Mouse (Mus musculus): Measurements from ENCODE around the gene Sh3kbp1. TPM values are rescaled to one million over a fixed set of nuclear protein-coding genes. Genes with fewer than 3 reads are reported as not detected.
"Not testable (repeated sequence)": the region's sequence is repeated elsewhere in the genome, so short reads cannot be mapped to it uniquely, and the experiment has no call there.

Gene Sh3kbp1
- polyA plus RNA-seq (2014; fragmentation: Nextera tagmentation; extraction: Ambion mirVana): 48.6 and 57.6 TPM in 2 replicates

DNA sequence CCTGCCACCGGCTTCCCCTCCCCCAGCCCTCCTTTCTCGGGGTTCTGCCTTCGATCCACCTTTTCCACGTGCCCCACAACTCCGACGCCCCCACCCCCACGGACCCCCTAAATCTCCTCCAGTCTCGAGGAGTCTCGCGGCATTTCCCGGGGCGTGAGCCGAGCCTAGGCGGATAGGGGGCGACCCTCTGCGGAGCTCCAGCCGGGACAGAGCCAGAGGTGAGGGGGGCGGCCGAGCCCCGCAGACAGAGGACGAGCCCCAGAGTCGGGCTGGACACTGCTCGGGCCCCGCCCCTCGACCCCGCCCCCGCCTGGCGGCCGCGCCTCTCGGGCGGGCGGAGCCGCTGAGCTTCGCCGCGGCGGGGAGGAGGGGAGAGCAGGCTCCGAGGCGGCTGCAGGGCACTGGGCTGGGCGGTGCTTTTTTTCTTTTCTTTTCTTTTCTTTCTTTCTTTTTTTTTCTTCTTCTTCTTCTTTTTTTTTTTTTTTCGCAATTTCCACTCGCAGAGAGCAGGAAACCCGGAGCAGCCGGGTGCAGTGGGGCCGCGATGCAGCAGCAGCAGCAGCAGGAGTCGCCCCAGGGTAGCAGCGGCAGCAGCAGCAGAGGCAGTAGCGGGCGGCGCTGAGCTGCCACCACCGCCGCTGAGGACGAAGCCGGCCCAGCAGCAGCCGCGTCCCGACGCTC lies at the start of gene Sh3kbp1:
TSS of gene Sh3kbp1 (plus strand) at position 366 of the 681 bp plus-strand sequence.
- Histone ChIP-seq H3K4me2 (ENCODE audit: low read depth, low read length) (peak within 1 kb of the TSS; percentile 50), H3K9ac (replicated peaks; ENCODE audit: low read depth, low read length) (peak within 1 kb of the TSS; percentile 62), H3K27me3 (ENCODE audit: control insufficient read depth, insufficient read depth, low read length) (no peaks in the 10 kb centered on the region), H3K9me3 (ENCODE audit: control insufficient read depth, low read length) (no peaks in the 10 kb centered on the region), H3K36me3 (ENCODE audit: control insufficient read depth, insufficient read depth, low read length) (no peaks in the 10 kb centered on the region), H3K4me1 (ENCODE audit: control insufficient read depth, insufficient read depth, low read length) (no peaks in the 10 kb centered on the region), H3K4me3 (ENCODE audit: low read depth, low read length) (peak within 1 kb of the TSS; percentile 53), H3K27ac (ENCODE audit: low read depth, low read length) (peak within 1 kb of the TSS; percentile 76)
- ATAC-seq (ENCODE audit: low read depth): peak; percentile 85
- 11% methylated on average over 41 of the region's 60 CpGs for WGBS

DNA sequence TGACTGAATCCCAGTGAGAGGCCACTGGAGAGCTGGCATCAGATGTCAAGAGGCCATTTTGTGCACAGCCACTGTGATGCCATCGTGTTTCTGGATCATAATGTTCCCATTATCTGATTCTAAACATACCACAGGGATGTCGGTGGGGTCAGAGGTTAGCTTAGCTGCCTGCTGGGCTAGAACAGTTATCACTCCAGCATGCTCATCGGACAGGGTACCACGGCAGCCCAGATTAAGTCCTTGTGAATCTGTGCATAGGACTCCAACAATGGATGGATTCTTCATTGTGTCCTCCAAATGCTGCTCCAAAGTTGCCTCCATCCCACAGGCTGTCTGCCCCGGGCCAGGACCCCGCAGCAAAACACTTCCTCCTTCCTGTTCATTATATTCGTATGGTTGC lies 42.3 kb upstream of the Sh3kbp1 start:
- not testable (repeated sequence) for H3K36me3 ChIP-seq (ENCODE audit: control insufficient read depth, insufficient read depth, low read length); H3K4me3 ChIP-seq (ENCODE audit: low read depth, low read length); H3K27me3 ChIP-seq (ENCODE audit: control insufficient read depth, insufficient read depth, low read length); H3K27ac ChIP-seq (ENCODE audit: low read depth, low read length); H3K9me3 ChIP-seq (ENCODE audit: control insufficient read depth, low read length); H3K4me1 ChIP-seq (ENCODE audit: control insufficient read depth, insufficient read depth, low read length); H3K4me2 ChIP-seq (ENCODE audit: low read depth, low read length); ATAC-seq (ENCODE audit: low read depth); H3K9ac ChIP-seq (replicated peaks; ENCODE audit: low read depth, low read length)
- 62% methylated on average over 7 of the region's 7 CpGs for WGBS

DNA sequence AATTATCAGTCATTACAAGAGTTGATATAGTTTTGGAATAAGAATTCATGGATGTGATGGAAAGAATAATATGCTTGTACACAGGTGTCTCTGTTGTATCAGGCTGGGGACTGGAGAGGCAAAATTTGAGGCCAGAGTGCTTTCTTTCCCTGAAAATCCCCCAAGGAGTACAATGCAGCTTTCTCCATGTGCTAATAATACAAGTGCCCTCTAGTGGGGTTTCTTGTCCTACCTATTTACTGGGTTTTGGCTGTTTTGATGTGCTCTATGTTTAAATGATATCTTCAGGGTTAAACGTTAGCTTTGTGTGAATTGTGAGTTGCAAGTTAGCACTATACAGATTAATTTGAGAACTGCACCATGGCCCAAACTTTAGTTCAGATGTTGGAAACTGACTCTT lies 35.4 kb upstream of the Sh3kbp1 start:
- Histone ChIP-seq H3K27me3 (ENCODE audit: control insufficient read depth, insufficient read depth, low read length) (no peaks in the 10 kb centered on the region), H3K9me3 (ENCODE audit: control insufficient read depth, low read length) (no peaks in the 10 kb centered on the region), H3K36me3 (ENCODE audit: control insufficient read depth, insufficient read depth, low read length) (no peaks in the 10 kb centered on the region), H3K4me1 (ENCODE audit: control insufficient read depth, insufficient read depth, low read length) (no peaks in the 10 kb centered on the region), H3K4me2 (ENCODE audit: low read depth, low read length) (no peak overlapping the region), H3K4me3 (ENCODE audit: low read depth, low read length) (no peak overlapping the region), H3K27ac (ENCODE audit: low read depth, low read length) (no peak overlapping the region), H3K9ac (replicated peaks; ENCODE audit: low read depth, low read length) (no peak overlapping the region)
- 59% methylated on average over 1 of the region's 1 CpGs for WGBS
- ATAC-seq (ENCODE audit: low read depth): no peak

DNA sequence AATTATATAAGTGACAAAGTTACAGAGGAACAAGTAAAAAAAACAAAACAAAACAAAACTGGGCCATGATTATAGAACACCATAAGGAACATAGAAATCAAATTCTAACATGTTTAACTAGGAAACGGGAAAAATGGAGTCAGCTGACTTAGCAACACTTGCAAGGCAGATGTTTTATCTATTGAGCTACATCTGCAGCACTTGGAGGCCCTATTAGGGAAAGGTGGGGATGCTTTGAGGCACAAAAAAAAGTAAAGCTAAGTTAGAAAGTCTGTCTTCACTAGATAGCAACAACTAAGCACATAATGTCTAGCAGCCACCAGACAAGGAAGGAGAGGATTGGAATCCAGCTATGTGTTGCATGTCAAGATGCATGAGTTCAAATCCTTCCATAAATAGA lies 29.6 kb upstream of the Sh3kbp1 start:
- Histone ChIP-seq H3K4me3 (ENCODE audit: low read depth, low read length) (no peak overlapping the region), H3K27me3 (ENCODE audit: control insufficient read depth, insufficient read depth, low read length) (no peaks in the 10 kb centered on the region), H3K4me1 (ENCODE audit: control insufficient read depth, insufficient read depth, low read length) (no peaks in the 10 kb centered on the region), H3K9ac (replicated peaks; ENCODE audit: low read depth, low read length) (no peak overlapping the region), H3K27ac (ENCODE audit: low read depth, low read length) (no peak overlapping the region), H3K9me3 (ENCODE audit: control insufficient read depth, low read length) (no peaks in the 10 kb centered on the region), H3K4me2 (ENCODE audit: low read depth, low read length) (no peak overlapping the region), H3K36me3 (ENCODE audit: control insufficient read depth, insufficient read depth, low read length) (no peaks in the 10 kb centered on the region)
- no peak for ATAC-seq (ENCODE audit: low read depth)
- 94% methylated on average over 1 of the region's 1 CpGs for WGBS

DNA sequence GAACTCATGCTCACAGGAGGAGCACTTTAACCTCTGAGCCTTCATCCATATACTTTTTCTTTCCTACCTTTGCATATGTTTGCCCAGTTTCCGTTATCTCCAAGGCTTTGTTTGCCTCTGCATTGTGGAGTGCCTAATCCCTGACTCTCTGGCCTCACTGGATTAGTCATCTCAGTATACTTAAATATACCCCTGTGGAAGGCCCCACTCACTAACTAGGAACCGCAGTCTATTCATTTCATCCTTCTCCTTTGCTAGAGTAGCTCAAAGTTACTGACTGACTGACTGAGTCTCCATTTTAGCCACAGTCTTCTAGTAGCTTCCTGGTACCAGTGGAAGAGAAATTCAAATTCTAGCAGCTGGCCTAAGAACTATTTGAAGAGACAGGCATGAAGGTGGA lies 22.2 kb upstream of the Sh3kbp1 start:
- Histone ChIP-seq H3K27me3 (ENCODE audit: control insufficient read depth, insufficient read depth, low read length) (no peaks in the 10 kb centered on the region), H3K4me1 (ENCODE audit: control insufficient read depth, insufficient read depth, low read length) (no peaks in the 10 kb centered on the region), H3K4me3 (ENCODE audit: low read depth, low read length) (no peak overlapping the region), H3K27ac (ENCODE audit: low read depth, low read length) (no peak overlapping the region), H3K9me3 (ENCODE audit: control insufficient read depth, low read length) (no peaks in the 10 kb centered on the region), H3K36me3 (ENCODE audit: control insufficient read depth, insufficient read depth, low read length) (no peaks in the 10 kb centered on the region), H3K4me2 (ENCODE audit: low read depth, low read length) (no peak overlapping the region), H3K9ac (replicated peaks; ENCODE audit: low read depth, low read length) (no peak overlapping the region)
- no peak for ATAC-seq (ENCODE audit: low read depth)
- WGBS: 85% methylated on average over 2 of the region's 2 CpGs

DNA sequence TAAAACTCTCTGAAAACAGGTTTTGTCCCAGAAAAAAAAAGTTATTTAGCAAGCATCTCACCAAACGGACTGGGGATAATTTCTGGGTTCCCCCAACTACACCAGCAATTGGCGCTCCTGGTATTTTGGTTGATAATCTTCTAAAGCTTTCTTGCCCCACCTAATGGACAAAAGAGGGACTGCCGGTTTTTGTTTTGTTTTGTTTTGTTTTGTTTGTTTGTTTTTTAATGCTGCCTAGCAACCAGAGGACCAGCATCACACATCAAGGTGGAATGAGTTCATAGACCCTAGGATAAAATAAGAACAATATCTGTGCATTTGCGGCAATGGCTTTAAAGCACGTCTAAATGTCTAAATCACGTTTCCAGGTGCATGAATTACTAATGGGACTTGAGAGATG lies 20.1 kb upstream of the Sh3kbp1 start:
- no peaks in the 10 kb centered on the region for H3K36me3 ChIP-seq (ENCODE audit: control insufficient read depth, insufficient read depth, low read length)
- H3K27me3 ChIP-seq (ENCODE audit: control insufficient read depth, insufficient read depth, low read length): no peaks in the 10 kb centered on the region
- no peak overlapping the region for H3K27ac ChIP-seq (ENCODE audit: low read depth, low read length)
- H3K9me3 ChIP-seq (ENCODE audit: control insufficient read depth, low read length): no peaks in the 10 kb centered on the region
- 43% methylated on average over 6 of the region's 6 CpGs for WGBS
- no peak overlapping the region for H3K4me2 ChIP-seq (ENCODE audit: low read depth, low read length)
- no peak overlapping the region for H3K4me3 ChIP-seq (ENCODE audit: low read depth, low read length)
- no peaks in the 10 kb centered on the region for H3K4me1 ChIP-seq (ENCODE audit: control insufficient read depth, insufficient read depth, low read length)
- ATAC-seq (ENCODE audit: low read depth): no peak
- H3K9ac ChIP-seq (replicated peaks; ENCODE audit: low read depth, low read length): no peak overlapping the region

DNA sequence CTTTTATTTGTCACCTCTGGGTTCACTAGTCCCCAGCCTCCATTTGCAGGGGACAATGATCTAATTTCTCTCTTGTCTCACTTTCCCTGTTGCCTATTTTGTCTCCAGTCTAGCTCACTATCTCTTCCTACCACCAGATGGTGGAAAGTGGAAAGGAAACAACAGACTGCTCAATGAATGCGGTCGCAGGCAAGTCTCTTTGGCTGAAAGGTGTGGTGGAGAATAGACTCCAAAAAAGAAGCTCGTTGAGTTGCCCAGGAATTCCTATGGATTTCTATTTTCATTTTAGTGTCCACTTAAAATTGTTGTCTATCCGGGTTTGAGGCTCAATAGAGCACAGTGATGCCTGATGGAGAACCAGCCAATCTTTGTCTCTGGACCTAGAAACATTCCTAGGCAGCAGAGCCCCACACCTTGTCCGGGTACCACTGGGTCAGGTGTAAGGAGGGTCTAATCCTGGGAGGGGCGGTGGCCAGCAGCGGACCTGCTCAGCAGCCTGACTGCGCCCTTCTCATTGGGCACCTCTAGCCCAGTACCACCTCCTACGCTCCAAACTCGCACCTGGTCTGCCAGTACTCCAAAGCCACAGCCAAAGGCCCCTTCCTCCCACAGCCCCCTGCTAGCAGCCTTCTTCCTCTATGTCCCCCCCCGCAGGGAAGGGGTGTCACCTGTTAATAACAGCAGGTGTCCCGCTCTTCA lies 715 bp upstream of the Sh3kbp1 start:
- peak overlapping the region; percentile 50; the same call in 1 of the 2 replicates for H3K9ac ChIP-seq (replicated peaks; ENCODE audit: low read depth, low read length)
- peak; percentile 60 for ATAC-seq (ENCODE audit: low read depth)
- H3K27ac ChIP-seq (ENCODE audit: low read depth, low read length): no peak overlapping the region
- H3K4me3 ChIP-seq (ENCODE audit: low read depth, low read length): peak overlapping the region; percentile 53
- H3K27me3 ChIP-seq (ENCODE audit: control insufficient read depth, insufficient read depth, low read length): no peaks in the 10 kb centered on the region
- H3K36me3 ChIP-seq (ENCODE audit: control insufficient read depth, insufficient read depth, low read length): no peaks in the 10 kb centered on the region
- peak overlapping the region; percentile 50 for H3K4me2 ChIP-seq (ENCODE audit: low read depth, low read length)
- 21% methylated on average over 11 of the region's 12 CpGs for WGBS
- H3K9me3 ChIP-seq (ENCODE audit: control insufficient read depth, low read length): no peaks in the 10 kb centered on the region
- no peaks in the 10 kb centered on the region for H3K4me1 ChIP-seq (ENCODE audit: control insufficient read depth, insufficient read depth, low read length)

DNA sequence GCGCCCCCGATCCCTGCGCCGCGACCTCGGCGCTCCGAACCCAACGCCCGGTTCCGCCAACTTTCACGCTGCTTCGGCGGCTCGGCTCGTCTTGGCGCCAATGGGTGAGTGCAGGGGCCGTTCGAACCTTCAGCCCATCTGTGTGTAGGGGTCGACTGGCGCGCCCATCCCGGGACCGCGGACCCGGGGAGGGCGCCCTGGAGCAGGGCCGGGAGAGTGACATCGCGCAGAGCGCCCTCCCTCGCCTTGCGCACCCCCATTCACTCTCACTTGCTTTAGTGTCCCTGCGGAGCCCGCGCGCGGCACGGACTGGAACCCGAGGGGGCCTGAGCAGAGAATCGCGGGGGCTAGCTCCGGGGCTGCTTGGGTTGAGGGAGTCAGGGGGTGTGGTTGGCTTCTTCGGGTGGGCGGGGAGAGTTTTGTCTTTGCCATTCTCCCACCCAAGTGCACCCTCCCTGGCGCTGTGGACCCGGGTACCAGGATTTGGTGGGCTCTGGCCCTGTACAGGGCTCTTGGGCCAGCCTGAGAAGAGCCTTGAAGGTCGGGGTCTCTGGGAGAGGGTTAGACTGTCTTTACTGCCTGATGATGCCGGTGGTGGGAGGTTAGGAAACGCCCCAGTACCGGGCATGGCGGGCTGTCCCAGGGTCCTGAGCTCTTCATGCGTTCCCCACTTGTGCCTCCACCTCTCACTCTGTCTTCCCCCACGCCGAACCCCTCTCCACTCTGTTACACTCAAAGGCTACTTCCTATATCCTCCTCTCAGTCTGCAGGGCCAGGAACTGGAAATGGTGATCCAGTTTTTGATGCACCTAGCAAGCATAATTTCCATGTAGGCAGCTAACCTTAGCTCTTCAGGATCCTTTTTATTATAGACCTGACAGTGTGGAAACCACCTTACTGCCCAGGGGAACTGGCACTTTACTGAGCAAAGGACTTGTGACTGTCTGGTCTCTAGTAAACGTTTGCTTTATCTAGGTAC lies 805 bp downstream of the Sh3kbp1 start:
- Histone ChIP-seq H3K36me3 (ENCODE audit: control insufficient read depth, insufficient read depth, low read length) (no peaks in the 10 kb centered on the region), H3K27me3 (ENCODE audit: control insufficient read depth, insufficient read depth, low read length) (no peaks in the 10 kb centered on the region), H3K4me1 (ENCODE audit: control insufficient read depth, insufficient read depth, low read length) (no peaks in the 10 kb centered on the region), H3K9me3 (ENCODE audit: control insufficient read depth, low read length) (no peaks in the 10 kb centered on the region), H3K4me2 (ENCODE audit: low read depth, low read length) (peak overlapping the region; percentile 50), H3K9ac (replicated peaks; ENCODE audit: low read depth, low read length) (peak overlapping the region; percentile 62), H3K27ac (ENCODE audit: low read depth, low read length) (peak overlapping the region; percentile 76), H3K4me3 (ENCODE audit: low read depth, low read length) (peak overlapping the region; percentile 53)
- peak; percentile 77 for ATAC-seq (ENCODE audit: low read depth)
- 20% methylated on average over 46 of the region's 56 CpGs for WGBS

Data from neural tube, embryonic 14.5 days (tissue).